Mouse (Mus musculus) liver, adult 2 months (tissue): Measurements from ENCODE around the gene Nudt1. TPM values are rescaled to one million over a fixed set of nuclear protein-coding genes. Genes with fewer than 3 reads are reported as not detected.

ENCODE experiments used
- DNase-seq: peaks from one replicate; pipeline ENCODE4 v3.0.0-alpha.2; 2011; ENCODE audit warnings: low read depth, low spot score; ENCODE audit errors: extremely low read depth
- H3K27ac ChIP-seq: fragments of 200-500 bp; replicated peaks from 2 replicates; pipeline ENCODE4 v1.5.1; 2012; ENCODE audit warnings: low read depth, mild to moderate bottlenecking, control low read depth, inconsistent platforms, low read length; ENCODE audit not compliant: insufficient read depth
- H3K27me3 ChIP-seq: fragments of 200-500 bp; 2 replicates; pipeline ENCODE4 v1.6.1; 2012; ENCODE audit warnings: mild to moderate bottlenecking, moderate library complexity, low read length, inconsistent platforms; ENCODE audit not compliant: control insufficient read depth, insufficient read depth
- H3K36me3 ChIP-seq: fragments of 200-500 bp; 2 replicates; pipeline ENCODE4 v1.6.1; 2012; ENCODE audit warnings: low read length, inconsistent platforms; ENCODE audit not compliant: control insufficient read depth, insufficient read depth
- H3K4me1 ChIP-seq: fragments of 200-500 bp; 2 replicates; pipeline ENCODE4 v1.6.1; 2011; ENCODE audit warnings: low read length; ENCODE audit not compliant: control insufficient read depth, insufficient read depth
- H3K4me3 ChIP-seq: fragments of 200-500 bp; 2 replicates; pipeline ENCODE4 v1.5.1; 2011; ENCODE audit warnings: low read depth, mild to moderate bottlenecking, control low read depth, low read length, moderate library complexity; ENCODE audit not compliant: insufficient read depth
- H3K79me2 ChIP-seq: fragments of 200-500 bp; 2 replicates; pipeline ENCODE4 v1.6.1; 2012; ENCODE audit warnings: inconsistent platforms, mild to moderate bottlenecking, low read length, moderate library complexity; ENCODE audit not compliant: control insufficient read depth, insufficient read depth
- H3K9ac ChIP-seq: fragments of 200-500 bp; 2 replicates; pipeline ENCODE4 v1.6.1; 2012; ENCODE audit warnings: low read depth, mild to moderate bottlenecking, control low read depth, inconsistent platforms, low read length
- CTCF ChIP-seq: fragments of 200-500 bp; IDR thresholded peaks from 2 replicates; pipeline ENCODE4 v1.5.1; 2011; ENCODE audit warnings: low read depth, low read length, control low read depth
- POLR2A ChIP-seq: fragments of 200-500 bp; IDR thresholded peaks from 2 replicates; pipeline ENCODE4 v1.6.1; 2011; ENCODE audit warnings: low read length, control low read depth; ENCODE audit not compliant: insufficient read depth; ENCODE audit errors: extremely low read depth
- WGBS: fragments of 180-500 bp; shearing (Covaris S2); methylation state at CpG from one replicate; pipeline ENCODE4 v1.1.7; 2018; 5-methylcytosine and 5-hydroxymethylcytosine counted together
- polyA plus RNA-seq: library from polyadenylated mRNA; depleted of rRNA; stranded (reverse); fragments of >200 nt; gene quantifications from 2 replicates; pipeline ENCODE4 v1.2.3, GENCODE M21; 2012
- total RNA-seq: library from RNA; depleted of rRNA; stranded (reverse); fragments of >200 nt; gene quantifications from 2 replicates; pipeline ENCODE4 v1.2.3, GENCODE M21; 2014

Nudt1 gene
- total and polyA plus RNA-seq, 2 experiments: 15.8 to 25.3 TPM

- Histone ChIP-seq H3K4me1 (peaks cover 6% of the 10 kb centered on the region), H3K27me3 (no peaks in the 10 kb centered on the region), H3K4me3 (no peak overlapping the region), H3K36me3 (no peaks in the 10 kb centered on the region), H3K79me2 (no peaks in the 10 kb centered on the region), H3K9ac (no peak overlapping the region), H3K27ac (no peak overlapping the region)
- WGBS: 47% methylated on average over 4 of the region's 4 CpGs
- TF ChIP-seq POLR2A: no peak
- TF ChIP-seq CTCF: no peak
- no peak for DNase-seq
Observed at GRCm38 (mm10) chr5:140332519-140332918, 11.1 kb downstream of the Nudt1 start.

DNA sequence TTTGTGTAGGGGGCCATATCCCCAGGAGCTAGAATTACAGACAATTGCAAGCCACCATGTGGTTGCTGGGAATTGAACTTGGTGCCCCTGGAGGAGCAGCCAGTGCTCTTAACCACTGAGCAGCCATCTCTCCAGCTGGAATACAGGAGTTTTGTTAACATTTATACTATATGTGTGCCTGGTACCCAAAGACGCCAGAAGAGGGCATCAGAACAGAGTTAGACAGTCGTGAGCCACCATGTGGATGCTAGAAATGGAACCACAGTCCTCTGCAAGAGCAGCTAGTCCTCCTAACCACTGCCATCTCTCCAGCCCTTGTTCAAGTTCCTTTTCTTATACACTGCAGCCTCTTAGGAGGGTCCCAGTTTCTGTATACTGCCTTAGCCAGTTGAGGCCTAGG, 12.2 kb downstream of the Nudt1 start:
- Histone ChIP-seq H3K36me3 (peaks cover 2% of the 10 kb centered on the region; the same call in 1 of the 2 replicates), H3K79me2 (no peaks in the 10 kb centered on the region), H3K27me3 (no peaks in the 10 kb centered on the region), H3K9ac (no peak overlapping the region), H3K27ac (no peak overlapping the region), H3K4me1 (peaks cover 6% of the 10 kb centered on the region), H3K4me3 (no peak overlapping the region)
- no peak for DNase-seq
- no peak for TF ChIP-seq POLR2A
- TF ChIP-seq CTCF: peak; percentile 21; the same call in 1 of the 2 replicates
- WGBS: 47% methylated on average over 2 of the region's 2 CpGs

- no peak overlapping the region for H3K9ac ChIP-seq
- H3K27me3 ChIP-seq: no peaks in the 10 kb centered on the region
- peak; percentile 37 for DNase-seq
- no peak overlapping the region for H3K4me3 ChIP-seq
- H3K4me1 ChIP-seq: no peaks in the 10 kb centered on the region; the same call in 1 of the 2 replicates
- H3K27ac ChIP-seq: no peak overlapping the region
- H3K36me3 ChIP-seq: peaks cover 3% of the 10 kb centered on the region; the same call in 1 of the 2 replicates
- no peaks in the 10 kb centered on the region for H3K79me2 ChIP-seq
- TF ChIP-seq POLR2A (no peak), CTCF (peak; percentile 67; the same call in 1 of the 2 replicates)
- WGBS: 71% methylated on average over 1 of the region's 1 CpGs
Observed at GRCm38 (mm10) chr5:140336680-140337079, 15.2 kb downstream of the Nudt1 start.

GRCm38 (mm10) chr5:140338779-140339178, 17.3 kb downstream of the Nudt1 start:
- no peaks in the 10 kb centered on the region for H3K79me2 ChIP-seq
- H3K36me3 ChIP-seq: peaks cover 3% of the 10 kb centered on the region; the same call in 1 of the 2 replicates
- WGBS: 97% methylated on average over 4 of the region's 4 CpGs
- no peak for DNase-seq
- H3K4me1 ChIP-seq: no peaks in the 10 kb centered on the region
- no peak overlapping the region for H3K27ac ChIP-seq
- no peak overlapping the region for H3K4me3 ChIP-seq
- TF ChIP-seq CTCF: peak; percentile 42
- TF ChIP-seq POLR2A: no peak
- no peaks in the 10 kb centered on the region for H3K27me3 ChIP-seq
- no peak overlapping the region for H3K9ac ChIP-seq

- TF ChIP-seq CTCF (no peak), POLR2A (no peak)
- Histone ChIP-seq H3K27me3 (no peaks in the 10 kb centered on the region), H3K4me1 (no peaks in the 10 kb centered on the region), H3K27ac (no peak overlapping the region), H3K9ac (no peak overlapping the region), H3K4me3 (no peak overlapping the region), H3K79me2 (no peaks in the 10 kb centered on the region), H3K36me3 (peaks cover 3% of the 10 kb centered on the region; the same call in 1 of the 2 replicates)
- WGBS: 87% methylated on average over 3 of the region's 3 CpGs
- DNase-seq: no peak
Observed at GRCm38 (mm10) chr5:140339836-140340235, 18.4 kb downstream of the Nudt1 start.

- H3K36me3 ChIP-seq: peaks cover 7% of the 10 kb centered on the region; the same call in 1 of the 2 replicates
Observed at GRCm38 (mm10) chr5:140342880-140343279, 21.4 kb downstream of the Nudt1 start.

More at GRCm38 (mm10) chr5:140342880-140343279, 21.4 kb downstream of the Nudt1 start:
- no peaks in the 10 kb centered on the region for H3K27me3 ChIP-seq
- H3K27ac ChIP-seq: no peak overlapping the region
- H3K4me1 ChIP-seq: no peaks in the 10 kb centered on the region
- no peak for DNase-seq
- H3K4me3 ChIP-seq: no peak overlapping the region
- H3K79me2 ChIP-seq: no peaks in the 10 kb centered on the region
- 84% methylated on average over 4 of the region's 4 CpGs for WGBS
- no peak overlapping the region for H3K9ac ChIP-seq
- TF ChIP-seq CTCF: no peak; the same call in 1 of the 2 replicates
- no peak for TF ChIP-seq POLR2A
